Mouse (Mus musculus) ovary, adult 18-20 months (tissue): Measurements from ENCODE around the gene Adk.
"Not testable (repeated sequence)": the region's sequence is repeated elsewhere in the genome, so short reads cannot be mapped to it uniquely, and the experiment has no call there.

Experiments
- DNase-seq: peaks from one replicate; pipeline ENCODE4 v3.0.0; 2022; ENCODE audit warnings: low spot score, mixed read lengths

Adk gene

DNA sequence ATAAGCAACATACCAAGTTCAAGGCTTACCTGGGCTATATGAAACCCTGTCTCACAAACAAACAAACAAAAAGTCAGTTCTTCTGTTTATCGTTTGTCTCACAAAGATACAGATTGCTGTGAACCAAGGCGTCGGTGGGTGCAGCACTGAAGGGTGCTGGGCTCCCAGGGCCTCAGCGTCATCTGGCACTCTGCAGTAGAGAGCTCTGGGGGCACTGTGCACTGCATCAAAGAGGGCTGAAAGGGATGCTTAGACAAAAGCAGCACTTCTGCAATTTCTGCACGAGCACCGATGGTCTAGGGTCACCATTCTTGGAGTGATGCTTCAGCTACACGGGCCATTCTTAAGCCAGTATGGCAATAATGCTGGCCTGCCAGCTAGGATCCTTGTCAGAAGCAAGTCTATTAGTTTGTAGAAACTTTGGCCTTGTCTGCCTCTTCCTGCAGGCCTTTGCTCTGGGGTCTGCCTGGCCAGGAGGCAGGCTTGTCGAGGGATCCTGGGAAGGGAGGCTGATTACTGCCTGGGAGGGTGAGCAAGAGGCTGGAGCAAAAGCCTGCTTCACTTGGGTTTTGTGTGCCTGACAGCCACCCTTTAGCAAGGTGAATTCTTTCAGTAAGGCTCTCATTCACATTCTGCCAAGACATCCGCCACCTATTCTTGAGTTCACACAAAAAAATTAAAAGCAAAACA lies 436.2 kb downstream of the Adk start:
- not testable (repeated sequence) for DNase-seq

DNA sequence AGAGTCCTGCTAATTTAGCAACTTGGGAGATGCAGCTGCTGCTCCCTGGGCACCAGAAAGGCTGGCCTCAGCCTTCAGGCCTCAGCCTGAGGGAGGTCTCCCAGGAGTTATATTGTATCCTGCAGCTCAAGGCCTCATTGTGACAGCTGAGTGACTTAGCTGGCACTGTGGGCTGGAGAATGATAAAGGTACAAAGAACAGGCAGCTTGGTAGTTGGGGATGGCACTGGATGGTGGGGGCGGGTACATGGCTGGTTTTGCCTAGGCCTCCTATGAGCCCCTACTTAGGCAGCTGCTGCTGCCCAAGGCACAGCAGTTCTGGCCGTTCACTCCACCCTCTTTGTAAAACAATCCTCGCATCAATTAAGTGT lies 436.7 kb downstream of the Adk start:
- no peak for DNase-seq

DNA sequence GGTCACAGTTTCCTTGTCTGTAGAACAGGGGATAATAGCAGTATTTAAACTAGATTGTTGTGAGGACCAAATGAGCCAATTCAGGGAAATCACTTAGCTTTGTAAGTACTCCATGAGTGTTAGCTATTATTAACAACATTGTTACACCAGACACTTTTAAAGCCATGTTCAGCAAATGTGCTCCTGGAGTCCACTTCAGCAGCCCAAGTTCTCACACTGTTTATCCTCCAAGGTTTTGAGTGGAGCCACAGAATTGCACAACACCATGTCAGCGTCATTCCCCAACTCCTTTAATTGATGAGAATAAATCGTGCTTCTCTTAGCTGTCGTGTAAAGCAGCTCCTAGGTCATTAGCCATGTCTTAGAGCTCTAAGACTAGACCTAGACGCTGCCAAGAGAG lies 437.8 kb downstream of the Adk start:
- no peak for DNase-seq
